Mouse (Mus musculus) T-helper 2 cell (primary cell): ENCODE measurements around the gene Slc16a14.
"Not testable (repeated sequence)": the region's sequence is repeated elsewhere in the genome, so short reads cannot be mapped to it uniquely, and the experiment has no call there.

ENCODE experiments used
- in situ Hi-C: fragments of 300-600 bp; cut with MboI, MseI; formaldehyde crosslinking; loops from one replicate; pipeline ENCODE4 v1.15.1; 2025; ENCODE audit warnings: high pct_unique_total_duplicates

Gene Slc16a14

GRCm38 (mm10) chr1:84934503-84935333 lies at the start of gene Slc16a14:
Slc16a14 (minus strand) TSS chr1:84935134.
- in situ Hi-C loops, result loop anchor here (25.0 kb wide), 1 partner anchor 103 kb away; no protein-coding TSS in a partner anchor

GRCm38 (mm10) chr1:84961779-84962178 lies 26.8 kb upstream of the Slc16a14 start:
- in situ Hi-C loops, result not testable (repeated sequence)

- in situ Hi-C loops, result loop anchor here (5.0 kb wide), 2 partner anchors 250 to 585 kb away; no protein-coding TSS in a partner anchor
Observed at GRCm38 (mm10) chr1:84957713-84958112, 22.8 kb upstream of the Slc16a14 start.

GRCm38 (mm10) chr1:84956771-84957170 lies 21.8 kb upstream of the Slc16a14 start:
- in situ Hi-C loops, result loop anchor here (5.0 kb wide), 2 partner anchors 251 to 586 kb away; no protein-coding TSS in a partner anchor

GRCm38 (mm10) chr1:84952456-84953181 lies 17.7 kb upstream of the Slc16a14 start:
- in situ Hi-C loops, result no loop called here

GRCm38 (mm10) chr1:84951566-84951965 lies 16.6 kb upstream of the Slc16a14 start:
- in situ Hi-C loops, result no loop called here

GRCm38 (mm10) chr1:84947390-84947789 lies 12.5 kb upstream of the Slc16a14 start:
- in situ Hi-C loops, result loop anchor here (25.0 kb wide), 1 partner anchor 90 kb away; no protein-coding TSS in a partner anchor

GRCm38 (mm10) chr1:84945950-84946349 lies 11.0 kb upstream of the Slc16a14 start:
- in situ Hi-C loops, result loop anchor here (25.0 kb wide), 1 partner anchor 91 kb away; no protein-coding TSS in a partner anchor

- in situ Hi-C loops, result loop anchor here (25.0 kb wide), 1 partner anchor 94 kb away; no protein-coding TSS in a partner anchor
Observed at GRCm38 (mm10) chr1:84943549-84943948, 8.6 kb upstream of the Slc16a14 start.

GRCm38 (mm10) chr1:84942666-84943065 lies 7.7 kb upstream of the Slc16a14 start:
- in situ Hi-C loops, result loop anchor here (25.0 kb wide), 1 partner anchor 95 kb away; no protein-coding TSS in a partner anchor

- in situ Hi-C loops, result loop anchor here (25.0 kb wide), 1 partner anchor 97 kb away; no protein-coding TSS in a partner anchor
Observed at GRCm38 (mm10) chr1:84940322-84940721, 5.4 kb upstream of the Slc16a14 start.

GRCm38 (mm10) chr1:84939466-84939865 lies 4.5 kb upstream of the Slc16a14 start:
- in situ Hi-C loops, result loop anchor here (25.0 kb wide), 1 partner anchor 98 kb away; no protein-coding TSS in a partner anchor

- in situ Hi-C loops, result loop anchor here (25.0 kb wide), 1 partner anchor 100 kb away; no protein-coding TSS in a partner anchor
Observed at GRCm38 (mm10) chr1:84936716-84937510, 2.0 kb upstream of the Slc16a14 start.

- in situ Hi-C loops, result loop anchor here (25.0 kb wide), 1 partner anchor 102 kb away; no protein-coding TSS in a partner anchor
Observed at GRCm38 (mm10) chr1:84935668-84936067, 734 bp upstream of the Slc16a14 start.

- in situ Hi-C loops, result loop anchor here (25.0 kb wide), 1 partner anchor 103 kb away; no protein-coding TSS in a partner anchor
Observed at GRCm38 (mm10) chr1:84934151-84934502, 807 bp downstream of the Slc16a14 start.

- in situ Hi-C loops, result loop anchor here (25.0 kb wide), 1 partner anchor 104 kb away; no protein-coding TSS in a partner anchor
Observed at GRCm38 (mm10) chr1:84933472-84934150, 1.3 kb downstream of the Slc16a14 start.

- in situ Hi-C loops, result loop anchor here (25.0 kb wide), 1 partner anchor 112 kb away; no protein-coding TSS in a partner anchor
Observed at GRCm38 (mm10) chr1:84925599-84925998, 9.3 kb downstream of the Slc16a14 start.

GRCm38 (mm10) chr1:84924134-84924533 lies 10.8 kb downstream of the Slc16a14 start:
- in situ Hi-C loops, result no loop called here

GRCm38 (mm10) chr1:84923432-84923831 lies 11.5 kb downstream of the Slc16a14 start:
- in situ Hi-C loops, result no loop called here

- in situ Hi-C loops, result no loop called here
Observed at GRCm38 (mm10) chr1:84918865-84919264, 16.1 kb downstream of the Slc16a14 start.
